Mouse (Mus musculus): ENCODE results near the gene Gm8332. TPM values are rescaled to one million over a fixed set of nuclear protein-coding genes. Genes with fewer than 3 reads are reported as not detected.
"Not testable (repeated sequence)": the region's sequence is repeated elsewhere in the genome, so short reads cannot be mapped to it uniquely, and the experiment has no call there.

Gene Gm8332
- polyA plus RNA-seq, 1 experiment from 2014 or later = not detected

GRCm38 (mm10) chr12:88218059-88218458, 31.8 kb downstream of the Gm8332 start:
- not testable (repeated sequence) for ATAC-seq (replicated peaks; ENCODE audit: extremely low read depth, insufficient read depth, low FRiP score); H3K9me3 ChIP-seq (replicated peaks; ENCODE audit: control insufficient read depth, low read length); H3K4me2 ChIP-seq (ENCODE audit: low read depth, low read length); H3K9ac ChIP-seq (ENCODE audit: low read length); H3K4me3 ChIP-seq (ENCODE audit: low read length); H3K27me3 ChIP-seq (ENCODE audit: control insufficient read depth, insufficient read depth, low read length); H3K27ac ChIP-seq (ENCODE audit: low read length); H3K4me1 ChIP-seq (ENCODE audit: control insufficient read depth, insufficient read depth, low read length); H3K36me3 ChIP-seq (ENCODE audit: control insufficient read depth, insufficient read depth)

- no peak overlapping the region for H3K4me2 ChIP-seq (ENCODE audit: low read depth, low read length)
- H3K9ac ChIP-seq (ENCODE audit: low read length) = no peak overlapping the region
- H3K27ac ChIP-seq (ENCODE audit: low read length) = no peak overlapping the region
- no peaks in the 10 kb centered on the region for H3K36me3 ChIP-seq (ENCODE audit: control insufficient read depth, insufficient read depth)
- H3K27me3 ChIP-seq (ENCODE audit: control insufficient read depth, insufficient read depth, low read length) = no peaks in the 10 kb centered on the region
- ATAC-seq (replicated peaks; ENCODE audit: extremely low read depth, insufficient read depth, low FRiP score) = no peak
- no peaks in the 10 kb centered on the region for H3K9me3 ChIP-seq (replicated peaks; ENCODE audit: control insufficient read depth, low read length)
- no peak overlapping the region for H3K4me3 ChIP-seq (ENCODE audit: low read length)
- 78% methylated on average over 12 of the region's 12 CpGs for WGBS
- H3K4me1 ChIP-seq (ENCODE audit: control insufficient read depth, insufficient read depth, low read length) = no peaks in the 10 kb centered on the region
Measured at GRCm38 (mm10) chr12:88214641-88215040, 35.3 kb downstream of the Gm8332 start.

GRCm38 (mm10) chr12:88211458-88211857, 38.4 kb downstream of the Gm8332 start:
- ATAC-seq (replicated peaks; ENCODE audit: extremely low read depth, insufficient read depth, low FRiP score); H3K4me1 ChIP-seq (ENCODE audit: control insufficient read depth, insufficient read depth, low read length); H3K4me2 ChIP-seq (ENCODE audit: low read depth, low read length); H3K9me3 ChIP-seq (replicated peaks; ENCODE audit: control insufficient read depth, low read length); H3K9ac ChIP-seq (ENCODE audit: low read length); H3K36me3 ChIP-seq (ENCODE audit: control insufficient read depth, insufficient read depth); H3K27ac ChIP-seq (ENCODE audit: low read length); H3K27me3 ChIP-seq (ENCODE audit: control insufficient read depth, insufficient read depth, low read length); H3K4me3 ChIP-seq (ENCODE audit: low read length): not testable (repeated sequence)
- WGBS = 78% methylated on average over 9 of the region's 9 CpGs

GRCm38 (mm10) chr12:88202856-88203255, 47.0 kb downstream of the Gm8332 start:
- H3K27ac ChIP-seq (ENCODE audit: low read length) = no peak overlapping the region
- H3K4me2 ChIP-seq (ENCODE audit: low read depth, low read length) = no peak overlapping the region
- H3K4me3 ChIP-seq (ENCODE audit: low read length) = no peak overlapping the region
- no peak overlapping the region for H3K9ac ChIP-seq (ENCODE audit: low read length)
- no peak for ATAC-seq (replicated peaks; ENCODE audit: extremely low read depth, insufficient read depth, low FRiP score)
- WGBS = 79% methylated on average over 2 of the region's 2 CpGs
- H3K36me3 ChIP-seq (ENCODE audit: control insufficient read depth, insufficient read depth) = no peaks in the 10 kb centered on the region
- no peaks in the 10 kb centered on the region for H3K9me3 ChIP-seq (replicated peaks; ENCODE audit: control insufficient read depth, low read length)
- no peaks in the 10 kb centered on the region for H3K27me3 ChIP-seq (ENCODE audit: control insufficient read depth, insufficient read depth, low read length)
- no peaks in the 10 kb centered on the region for H3K4me1 ChIP-seq (ENCODE audit: control insufficient read depth, insufficient read depth, low read length)

Other genes starting within 250 kb of the Gm8332 start
- not detected in 2 replicates for gene Gm2075, start 238.3 kb downstream of the Gm8332 start, polyA plus RNA-seq (2015; fragmentation: Nextera tagmentation; extraction: Ambion mirVana)
- gene Gm6803, start 231.3 kb downstream of the Gm8332 start, polyA plus RNA-seq (2015; fragmentation: Nextera tagmentation; extraction: Ambion mirVana) = not detected in 2 replicates
- not detected in 2 replicates for gene Gm2056, start 223.1 kb downstream of the Gm8332 start, polyA plus RNA-seq (2015; fragmentation: Nextera tagmentation; extraction: Ambion mirVana)
- gene Gm16368, start 166.4 kb downstream of the Gm8332 start, polyA plus RNA-seq (2015; fragmentation: Nextera tagmentation; extraction: Ambion mirVana) = not detected in 2 replicates
- not detected in 2 replicates for gene Gm10436, start 68.0 kb downstream of the Gm8332 start, polyA plus RNA-seq (2015; fragmentation: Nextera tagmentation; extraction: Ambion mirVana)
- not detected in 2 replicates for gene Gm5662, start 24.4 kb upstream of the Gm8332 start, polyA plus RNA-seq (2015; fragmentation: Nextera tagmentation; extraction: Ambion mirVana)
- not detected in 2 replicates for gene Gm5039, start 73.9 kb upstream of the Gm8332 start, polyA plus RNA-seq (2015; fragmentation: Nextera tagmentation; extraction: Ambion mirVana)
- 21.8 and 23.4 TPM in 2 replicates for gene Adck1, start 110.5 kb upstream of the Gm8332 start, polyA plus RNA-seq (2015; fragmentation: Nextera tagmentation; extraction: Ambion mirVana)